9 mouse cellular contexts compared by ENCODE assay signal in genomic region chr13:98813167-98813566, GRCm38 (mm10). TPM values are rescaled to one million over a fixed set of nuclear protein-coding genes. Genes with fewer than 3 reads are reported as not detected.
DNase-seq lines count a peak whose midpoint lies in the region; ATAC-seq and TF ChIP-seq lines count a peak whose summit lies in the region.
"Had no signal": no experiment of that assay in that cellular context is flagged by ENCODE, and none has a peak within 500 bp of the region (broad histone marks: within the 10 kb centered on the region; RNA-seq: fewer than 3 reads in every experiment).

No protein-coding gene starts in this region.

- intact Hi-C loops in heart, postnatal 14 days (cut with DNase I), result no loop called here

- H3K36me3 ChIP-seq in heart, embryonic 12.5 days, result no peaks in the 10 kb centered on the region
- H3K36me3 ChIP-seq in G1E (replicated peaks), result no peaks in the 10 kb centered on the region
- H3K36me3 ChIP-seq in forebrain, postnatal 0 days (ENCODE audit: insufficient read depth), result no peaks in the 10 kb centered on the region
- H3K36me3 ChIP-seq in liver, embryonic 16.5 days (ENCODE audit: control insufficient read depth, insufficient read depth), result no peaks in the 10 kb centered on the region

- ATAC-seq in heart, embryonic 12.5 days (ENCODE audit: insufficient number of reproducible peaks, low FRiP score), result no peak
- ATAC-seq in G1E (ENCODE audit: extremely low read depth, insufficient number of reproducible peaks, low FRiP score, poor library complexity, severe bottlenecking), result no peak
- no peak for ATAC-seq in forebrain, postnatal 0 days
- no peak for ATAC-seq in liver, embryonic 16.5 days (ENCODE audit: low read depth)

- no peak overlapping the region for H3K9ac ChIP-seq in heart, embryonic 12.5 days
- peak overlapping the region; percentile 85; the same call in 1 of the 2 replicates for H3K9ac ChIP-seq in forebrain, postnatal 0 days
- H3K9ac ChIP-seq in liver, embryonic 16.5 days (ENCODE audit: low read depth, low read length), result peak overlapping the region; percentile 99

- peak overlapping the region; percentile 72 for H3K4me2 ChIP-seq in heart, embryonic 12.5 days
- peak overlapping the region; percentile 56; the same call in 1 of the 2 replicates for H3K4me2 ChIP-seq in forebrain, postnatal 0 days (ENCODE audit: low read depth)
- peak overlapping the region; percentile 70 for H3K4me2 ChIP-seq in liver, embryonic 16.5 days (ENCODE audit: low read depth, low read length)

- no peaks in the 10 kb centered on the region for H3K27me3 ChIP-seq in heart, embryonic 12.5 days (replicated peaks)
- no peaks in the 10 kb centered on the region for H3K27me3 ChIP-seq in G1E (ENCODE audit: insufficient read depth, low read length)
- H3K27me3 ChIP-seq in forebrain, postnatal 0 days (ENCODE audit: insufficient read depth, low read length), result no peaks in the 10 kb centered on the region
- H3K27me3 ChIP-seq in liver, embryonic 16.5 days (ENCODE audit: control insufficient read depth, insufficient read depth, low read depth, low read length), result no peaks in the 10 kb centered on the region

- H3K4me3 ChIP-seq in heart, embryonic 12.5 days, result peak overlapping the region; percentile 97
- H3K4me3 ChIP-seq in G1E (ENCODE audit: low read depth, low read length), result peak overlapping the region; percentile 37; the same call in 1 of the 2 replicates
- H3K4me3 ChIP-seq in forebrain, postnatal 0 days (ENCODE audit: low read depth, low read length), result peak overlapping the region; percentile 94
- H3K4me3 ChIP-seq in liver, embryonic 16.5 days (ENCODE audit: low read depth, low read length), result peak overlapping the region; percentile 95

- no peaks in the 10 kb centered on the region for H3K9me3 ChIP-seq in heart, embryonic 12.5 days (replicated peaks)
- no peaks in the 10 kb centered on the region for H3K9me3 ChIP-seq in G1E (replicated peaks)
- no peaks in the 10 kb centered on the region for H3K9me3 ChIP-seq in forebrain, postnatal 0 days (ENCODE audit: low read length)
- no peaks in the 10 kb centered on the region for H3K9me3 ChIP-seq in liver, embryonic 16.5 days (replicated peaks; ENCODE audit: control insufficient read depth, low read length)

- DNase-seq in heart, postnatal 14 days, result no peak
- no peak for DNase-seq in G1E (ENCODE audit: low spot score)
- no peak for DNase-seq in forebrain, postnatal 0 days
- no peak for DNase-seq in ovary, postnatal 36 days (ENCODE audit: low spot score)
- no peak for DNase-seq in testis, postnatal 14 days (ENCODE audit: low spot score)
- no peak for DNase-seq in T-cell, adult 2 months (ENCODE audit: low spot score)
- DNase-seq: adrenal gland, postnatal 25 days had no signal

- no peak for TF ChIP-seq CTCF in G1E (IDR thresholded peaks at IDR 0.05; ENCODE audit: low read depth, low read length)
- TF ChIP-seq CTCF in forebrain, postnatal 0 days (IDR thresholded peaks at IDR 0.05; ENCODE audit: low read depth), result no peak

- peaks cover 21% of the 10 kb centered on the region for H3K4me1 ChIP-seq in heart, embryonic 12.5 days (replicated peaks)
- peaks cover 45% of the 10 kb centered on the region for H3K4me1 ChIP-seq in G1E (ENCODE audit: insufficient read depth, low read depth, low read length)
- H3K4me1 ChIP-seq in forebrain, postnatal 0 days (ENCODE audit: insufficient read depth), result peaks cover 9% of the 10 kb centered on the region; the same call in 1 of the 2 replicates
- peaks cover 26% of the 10 kb centered on the region for H3K4me1 ChIP-seq in liver, embryonic 16.5 days (ENCODE audit: control insufficient read depth, low read depth, low read length)

- H3K27ac ChIP-seq in heart, embryonic 12.5 days (ENCODE audit: poor library complexity, severe bottlenecking), result no peak overlapping the region
- H3K27ac ChIP-seq in forebrain, postnatal 0 days (ENCODE audit: low read depth, low read length), result no peak overlapping the region
- peak overlapping the region; percentile 74 for H3K27ac ChIP-seq in liver, embryonic 16.5 days (ENCODE audit: low read length)

- 63% methylated on average over 2 of the region's 2 CpGs for WGBS in heart, embryonic 12.5 days
- WGBS in forebrain, postnatal 0 days, result 70% methylated on average over 2 of the region's 2 CpGs
- 50% methylated on average over 2 of the region's 2 CpGs for WGBS in liver, embryonic 16.5 days (ENCODE audit: insufficient replicate concordance)

RNA-seq across cellular contexts. Expression of gene Fcho2, which starts 2.1 kb away (rescaled TPM):
- 35.2 and 41.9 TPM in 2 replicates for polyA plus RNA-seq in heart, embryonic 12.5 days (2016; fragmentation: Nextera tagmentation; extraction: Ambion mirVana)
- 10 to 100 TPM; 37.9 to 43.0 TPM for total RNA-seq in heart, postnatal 14 days (2021)
- 73.2 and 105 TPM in 2 replicates for total RNA-seq in G1E (2014; fragmentation: Nextera tagmentation)
- total RNA-seq in G1E (2017), result 26.5 and 30.7 TPM in 2 replicates
- 4.8 and 5.0 TPM in 2 replicates for polyA plus RNA-seq in G1E (2012)
- 19.9 and 25.1 TPM in 2 replicates for total RNA-seq in forebrain, postnatal 0 days (2014; rRNA removed)
- 9.5 and 14.1 TPM in 2 replicates for polyA plus RNA-seq in forebrain, postnatal 0 days (2015; fragmentation: Nextera tagmentation; extraction: Ambion mirVana)
- 31.1 and 33.8 TPM in 2 replicates for polyA plus RNA-seq in liver, embryonic 16.5 days (2015; fragmentation: Nextera tagmentation; extraction: Ambion mirVana)

Comparison
In these comparisons a context has a peak if more than half of its experiments do, and no peak if none do; other contexts are left out.
1. H3K4me3 ChIP-seq: peak in every context shown above with its lines; median percentile 97 in heart, embryonic 12.5 days; 95 in liver, embryonic 16.5 days; 94 in forebrain, postnatal 0 days; 37 in G1E.